Mouse (Mus musculus): ENCODE measurements at regions not wholly inside any gene's neighbourhood (a gene's known extent, or its start where the extent isn't known, plus 50 kb on each side); places are given as distances from the start of the nearest gene placed in this dataset.

DNA sequence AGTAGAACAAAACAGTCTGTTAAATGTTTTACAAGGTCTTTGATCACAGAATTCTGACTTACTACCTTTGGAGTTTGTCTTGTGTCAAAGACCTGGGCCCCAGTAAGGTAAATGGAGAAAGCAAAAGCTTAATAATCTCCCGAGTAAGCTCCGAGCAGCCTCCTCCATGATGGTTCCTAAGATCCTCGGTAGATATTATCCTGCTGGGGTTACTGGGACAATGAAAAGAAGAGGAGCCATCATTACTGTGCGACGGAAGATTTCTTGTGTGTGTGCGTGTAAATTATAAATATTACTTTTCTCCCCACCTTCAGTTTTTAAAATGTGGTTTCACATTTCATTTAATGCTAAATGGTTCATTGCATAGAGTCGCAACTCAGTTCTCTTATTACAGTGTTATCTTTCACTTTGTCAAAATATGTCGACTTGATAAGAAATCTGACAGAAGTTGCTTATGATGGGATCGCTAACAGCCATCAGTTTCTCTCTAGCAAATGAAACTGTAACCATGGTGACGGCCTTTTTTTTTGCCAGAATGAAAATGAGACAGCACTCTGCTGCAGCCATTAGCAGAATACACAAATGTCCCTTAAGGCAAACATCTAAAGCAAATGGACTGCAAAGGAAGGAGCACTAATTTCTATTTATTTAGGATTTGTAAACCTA is 658.2 kb downstream of the Car8 start:
- H3K4me2 ChIP-seq (replicated peaks), result no peak overlapping the region
- no peaks in the 10 kb centered on the region for H3K9me3 ChIP-seq
- H3K27me3 ChIP-seq (replicated peaks), result no peaks in the 10 kb centered on the region
- H3K27ac ChIP-seq, result no peak overlapping the region
- H3K4me1 ChIP-seq (replicated peaks), result no peaks in the 10 kb centered on the region
- WGBS, result 43% methylated on average over 10 of the region's 10 CpGs
- no peak overlapping the region for H3K4me3 ChIP-seq (replicated peaks)
- H3K36me3 ChIP-seq, result no peaks in the 10 kb centered on the region
- H3K9ac ChIP-seq, result no peak overlapping the region
- ATAC-seq, result no peak

- ATAC-seq, result no peak
- WGBS, result 69% methylated on average over 2 of the region's 2 CpGs
- Histone ChIP-seq H3K9me3 (no peaks in the 10 kb centered on the region), H3K4me2 (replicated peaks) (no peak overlapping the region), H3K27ac (no peak overlapping the region), H3K9ac (no peak overlapping the region), H3K36me3 (no peaks in the 10 kb centered on the region), H3K4me3 (replicated peaks) (no peak overlapping the region), H3K4me1 (replicated peaks) (no peaks in the 10 kb centered on the region), H3K27me3 (replicated peaks) (no peaks in the 10 kb centered on the region)
Measured at GRCm38 (mm10) chr4:7574011-7574410, 664.8 kb downstream of the Car8 start.

DNA sequence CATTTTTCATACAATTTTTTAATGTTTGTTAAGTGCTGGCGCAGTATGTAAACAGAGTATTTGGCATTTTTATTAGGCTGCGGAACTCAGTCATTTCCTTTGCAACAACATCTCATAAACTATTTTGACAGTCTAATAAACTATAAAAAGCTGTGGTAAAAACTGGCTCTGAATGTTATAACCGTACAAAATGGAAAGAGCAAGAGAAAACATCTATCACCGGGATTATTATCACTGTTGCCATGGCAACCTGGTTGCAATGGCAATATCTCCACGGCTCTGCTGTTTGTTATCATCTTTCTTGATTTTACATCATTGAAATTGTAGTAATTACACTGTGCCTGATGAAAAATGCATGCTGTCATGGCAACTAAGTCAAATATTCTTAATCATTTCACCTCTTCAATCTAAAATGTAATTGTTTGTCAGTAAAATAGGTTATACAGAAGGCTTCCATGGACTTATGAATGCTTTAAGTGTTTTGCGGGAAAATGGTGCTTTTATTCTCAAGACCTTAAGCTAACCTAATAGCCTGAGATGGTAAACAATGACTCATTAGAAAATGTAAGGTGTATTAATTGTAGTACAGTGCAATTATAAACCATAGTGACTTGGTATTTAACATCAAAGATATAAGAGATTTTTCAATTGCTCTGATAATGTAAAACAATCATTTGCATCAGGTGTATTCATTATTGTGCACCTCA is 671.0 kb downstream of the Car8 start:
- Histone ChIP-seq H3K4me1 (replicated peaks) (no peaks in the 10 kb centered on the region), H3K27ac (no peak overlapping the region), H3K4me3 (replicated peaks) (no peak overlapping the region), H3K36me3 (no peaks in the 10 kb centered on the region), H3K9me3 (no peaks in the 10 kb centered on the region), H3K4me2 (replicated peaks) (no peak overlapping the region), H3K9ac (no peak overlapping the region), H3K27me3 (replicated peaks) (no peaks in the 10 kb centered on the region)
- 38% methylated on average over 6 of the region's 6 CpGs for WGBS
- ATAC-seq, result no peak

GRCm38 (mm10) chr4:7559867-7560832 is 678.7 kb downstream of the Car8 start:
- Histone ChIP-seq H3K9me3 (no peaks in the 10 kb centered on the region), H3K4me3 (replicated peaks) (no peak overlapping the region), H3K27ac (no peak overlapping the region), H3K36me3 (no peaks in the 10 kb centered on the region), H3K9ac (no peak overlapping the region), H3K4me2 (replicated peaks) (no peak overlapping the region), H3K4me1 (replicated peaks) (no peaks in the 10 kb centered on the region), H3K27me3 (replicated peaks) (no peaks in the 10 kb centered on the region)
- 47% methylated on average over 7 of the region's 7 CpGs for WGBS
- ATAC-seq, result no peak

DNA sequence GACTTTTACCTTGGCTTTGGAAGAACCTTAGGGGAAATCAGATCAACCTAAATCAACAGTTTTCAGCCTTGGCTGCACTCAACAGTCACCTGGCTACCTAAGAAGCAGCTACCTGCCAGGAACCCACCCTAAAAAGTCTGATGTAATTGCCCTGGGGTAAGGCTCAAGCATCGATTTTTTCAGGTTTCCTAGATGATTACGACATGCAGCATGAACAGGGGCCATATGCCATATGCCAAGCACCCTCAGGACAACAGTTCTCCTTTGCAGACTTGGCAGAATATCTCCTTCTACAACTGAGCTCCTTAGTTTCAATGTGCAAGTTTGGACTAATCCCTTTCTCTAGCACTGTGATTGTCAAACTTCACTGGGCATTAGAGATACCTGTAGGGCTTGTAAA is 680.1 kb downstream of the Car8 start:
- H3K9me3 ChIP-seq, result no peaks in the 10 kb centered on the region
- no peaks in the 10 kb centered on the region for H3K27me3 ChIP-seq (replicated peaks)
- no peak overlapping the region for H3K27ac ChIP-seq
- ATAC-seq, result no peak
- H3K9ac ChIP-seq, result no peak overlapping the region
- H3K4me3 ChIP-seq (replicated peaks), result no peak overlapping the region
- H3K4me2 ChIP-seq (replicated peaks), result no peak overlapping the region
- H3K36me3 ChIP-seq, result no peaks in the 10 kb centered on the region
- WGBS, result 80% methylated on average over 2 of the region's 2 CpGs
- no peaks in the 10 kb centered on the region for H3K4me1 ChIP-seq (replicated peaks)

DNA sequence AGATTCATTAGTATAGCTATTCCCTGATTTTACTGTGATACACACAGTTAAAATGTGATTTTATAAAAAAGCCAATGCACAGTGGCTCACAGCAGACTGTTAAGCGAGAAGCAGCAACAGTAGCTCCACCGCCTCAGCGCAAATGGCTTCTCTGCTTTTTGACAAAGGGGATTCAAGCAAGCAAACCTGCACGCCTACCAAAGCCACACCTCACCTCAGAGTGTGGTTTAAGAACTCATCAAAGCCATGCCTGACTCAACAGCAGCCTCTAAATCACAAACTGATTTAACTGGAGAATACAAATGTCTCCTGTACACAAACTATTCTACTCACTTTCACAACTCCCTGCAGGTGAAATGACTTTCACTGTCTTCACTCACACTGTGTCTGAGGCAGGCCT is 704.5 kb downstream of the Car8 start:
- no peaks in the 10 kb centered on the region for H3K36me3 ChIP-seq
- no peak overlapping the region for H3K4me2 ChIP-seq (replicated peaks)
- 89% methylated on average over 4 of the region's 4 CpGs for WGBS
- H3K9me3 ChIP-seq, result no peaks in the 10 kb centered on the region
- no peak overlapping the region for H3K27ac ChIP-seq
- no peak for ATAC-seq
- no peaks in the 10 kb centered on the region for H3K4me1 ChIP-seq (replicated peaks)
- H3K4me3 ChIP-seq (replicated peaks), result no peak overlapping the region
- H3K27me3 ChIP-seq (replicated peaks), result no peaks in the 10 kb centered on the region
- H3K9ac ChIP-seq, result no peak overlapping the region

DNA sequence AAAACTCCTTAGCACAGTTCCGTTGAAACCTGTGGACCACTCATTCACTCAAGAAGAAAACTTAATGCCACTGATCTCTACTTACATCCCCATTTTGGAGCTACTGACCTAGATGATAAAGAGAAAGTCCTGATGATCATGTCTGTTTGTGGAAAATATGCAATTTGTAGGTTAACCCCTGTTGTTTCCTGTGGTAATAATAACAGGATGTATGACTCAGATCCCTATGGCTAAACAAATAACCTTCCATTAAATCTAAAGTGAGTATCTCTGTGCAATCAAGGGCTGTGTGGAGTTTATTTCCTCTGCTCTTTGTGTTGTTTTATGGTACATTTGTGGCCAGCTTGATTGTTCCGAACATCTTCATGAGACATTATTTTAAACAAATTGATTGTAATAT is 711.1 kb downstream of the Car8 start:
- WGBS, result 73% methylated on average over 2 of the region's 2 CpGs
- no peak overlapping the region for H3K4me3 ChIP-seq (replicated peaks)
- ATAC-seq, result no peak
- H3K27me3 ChIP-seq (replicated peaks), result no peaks in the 10 kb centered on the region
- H3K36me3 ChIP-seq, result no peaks in the 10 kb centered on the region
- no peak overlapping the region for H3K4me2 ChIP-seq (replicated peaks)
- H3K4me1 ChIP-seq (replicated peaks), result no peaks in the 10 kb centered on the region
- H3K9me3 ChIP-seq, result no peaks in the 10 kb centered on the region
- H3K27ac ChIP-seq, result no peak overlapping the region
- no peak overlapping the region for H3K9ac ChIP-seq

GRCm38 (mm10) chr4:7513081-7513480 is 725.8 kb downstream of the Car8 start:
- 69% methylated on average over 1 of the region's 1 CpGs for WGBS
- no peak overlapping the region for H3K4me3 ChIP-seq (replicated peaks)
- no peaks in the 10 kb centered on the region for H3K27me3 ChIP-seq (replicated peaks)
- no peak for ATAC-seq
- no peaks in the 10 kb centered on the region for H3K4me1 ChIP-seq (replicated peaks)
- no peaks in the 10 kb centered on the region for H3K36me3 ChIP-seq
- H3K4me2 ChIP-seq (replicated peaks), result no peak overlapping the region
- no peak overlapping the region for H3K27ac ChIP-seq
- H3K9ac ChIP-seq, result no peak overlapping the region
- no peaks in the 10 kb centered on the region for H3K9me3 ChIP-seq

DNA sequence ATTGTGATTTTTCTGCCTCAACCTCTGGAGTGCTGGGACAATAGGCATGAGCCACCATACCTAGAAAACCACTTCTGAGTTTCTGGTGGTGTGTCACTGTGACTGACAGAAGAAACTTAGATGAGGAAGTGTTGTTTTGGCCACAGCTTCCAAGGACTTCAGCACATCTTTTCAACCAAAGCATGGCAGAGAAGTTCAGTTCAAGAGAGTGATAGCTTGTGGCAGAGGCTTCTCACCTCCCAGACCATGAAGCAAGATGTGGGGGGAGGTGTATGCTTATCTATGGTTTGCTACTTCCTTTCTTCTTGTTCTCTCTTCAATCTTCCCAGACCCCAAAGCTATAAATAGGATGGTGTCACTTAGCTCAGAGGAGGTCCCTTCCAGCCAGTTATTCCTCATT is 753.3 kb downstream of the Car8 start:
- H3K4me1 ChIP-seq (replicated peaks), result no peaks in the 10 kb centered on the region
- no peak overlapping the region for H3K9ac ChIP-seq
- no peaks in the 10 kb centered on the region for H3K27me3 ChIP-seq (replicated peaks)
- no peaks in the 10 kb centered on the region for H3K9me3 ChIP-seq
- H3K4me3 ChIP-seq (replicated peaks), result no peak overlapping the region
- no peaks in the 10 kb centered on the region for H3K36me3 ChIP-seq
- no peak for ATAC-seq
- H3K4me2 ChIP-seq (replicated peaks), result no peak overlapping the region
- no peak overlapping the region for H3K27ac ChIP-seq

- H3K4me3 ChIP-seq (replicated peaks), result no peak overlapping the region
- no peak overlapping the region for H3K27ac ChIP-seq
- ATAC-seq, result no peak
- H3K9me3 ChIP-seq, result no peaks in the 10 kb centered on the region
- no peaks in the 10 kb centered on the region for H3K36me3 ChIP-seq
- H3K4me1 ChIP-seq (replicated peaks), result no peaks in the 10 kb centered on the region
- 25% methylated on average over 9 of the region's 9 CpGs for WGBS
- H3K4me2 ChIP-seq (replicated peaks), result no peak overlapping the region
- H3K27me3 ChIP-seq (replicated peaks), result no peaks in the 10 kb centered on the region
- H3K9ac ChIP-seq, result no peak overlapping the region
Measured at GRCm38 (mm10) chr4:7455130-7455529, 783.7 kb downstream of the Car8 start.

GRCm38 (mm10) chr4:7452678-7453077 is 786.2 kb downstream of the Car8 start:
- WGBS, result 60% methylated on average over 3 of the region's 3 CpGs
- Histone ChIP-seq H3K9me3 (no peaks in the 10 kb centered on the region), H3K27me3 (replicated peaks) (no peaks in the 10 kb centered on the region), H3K4me2 (replicated peaks) (no peak overlapping the region), H3K4me3 (replicated peaks) (no peak overlapping the region), H3K9ac (no peak overlapping the region), H3K4me1 (replicated peaks) (no peaks in the 10 kb centered on the region), H3K36me3 (no peaks in the 10 kb centered on the region), H3K27ac (no peak overlapping the region)
- ATAC-seq, result no peak

DNA sequence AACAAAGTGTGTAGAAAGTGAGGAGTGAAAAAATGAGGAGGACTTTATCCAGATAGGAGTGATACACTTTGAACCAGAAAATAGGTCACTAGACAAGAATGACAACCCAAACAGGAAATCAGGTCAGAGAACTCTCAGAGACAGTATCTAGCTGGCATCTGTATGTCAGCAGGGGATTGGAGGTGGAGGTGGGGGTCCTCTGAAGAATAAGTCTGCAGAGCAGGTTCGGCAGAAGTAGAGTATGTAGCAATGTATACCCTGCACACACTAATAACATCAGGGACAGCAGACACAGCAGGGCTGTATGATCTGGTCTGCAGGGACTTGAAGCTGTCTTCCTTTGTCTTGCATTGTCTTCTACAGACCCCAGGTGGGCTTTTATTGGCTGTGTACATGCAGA is 787.9 kb downstream of the Car8 start:
- no peak overlapping the region for H3K4me2 ChIP-seq (replicated peaks)
- H3K9me3 ChIP-seq, result no peaks in the 10 kb centered on the region
- ATAC-seq, result no peak
- 65% methylated on average over 1 of the region's 1 CpGs for WGBS
- H3K4me3 ChIP-seq (replicated peaks), result no peak overlapping the region
- H3K4me1 ChIP-seq (replicated peaks), result no peaks in the 10 kb centered on the region
- no peak overlapping the region for H3K27ac ChIP-seq
- no peaks in the 10 kb centered on the region for H3K27me3 ChIP-seq (replicated peaks)
- H3K36me3 ChIP-seq, result no peaks in the 10 kb centered on the region
- H3K9ac ChIP-seq, result no peak overlapping the region
